Mouse (Mus musculus) lung, embryonic 16.5 days (tissue): Measurements from ENCODE around the gene Ddx10. TPM values are rescaled to one million over a fixed set of nuclear protein-coding genes. Genes with fewer than 3 reads are reported as not detected.

Source experiments
- ATAC-seq: fragments of 200-750 bp; cut with Nextera tagmentation; 2 replicates; pipeline ENCODE4 v1.8.0; 2017; ENCODE audit warnings: low read depth, mild to moderate bottlenecking, moderate library complexity
- H3K27ac ChIP-seq: fragments of 300-500 bp; sonication (generic); 2 replicates; pipeline ENCODE4 v1.5.1; 2014; ENCODE audit warnings: mild to moderate bottlenecking, control low read depth, low read length
- H3K27me3 ChIP-seq: fragments of 300-500 bp; sonication (generic); 2 replicates; pipeline ENCODE4 v1.6.1; 2014; ENCODE audit warnings: low read depth, low read length, mixed read lengths; ENCODE audit not compliant: control insufficient read depth, insufficient read depth
- H3K36me3 ChIP-seq: fragments of 300-500 bp; sonication (generic); 2 replicates; pipeline ENCODE4 v1.6.1; 2014; ENCODE audit warnings: low read length; ENCODE audit not compliant: control insufficient read depth, insufficient read depth
- H3K4me1 ChIP-seq: fragments of 300-500 bp; sonication (generic); replicated peaks from 2 replicates; pipeline ENCODE4 v1.6.1; 2014; ENCODE audit warnings: low read length, mixed read lengths; ENCODE audit not compliant: control insufficient read depth, insufficient read depth
- H3K4me2 ChIP-seq: fragments of 300-500 bp; sonication (generic); 2 replicates; pipeline ENCODE4 v1.6.1; 2014; ENCODE audit warnings: low read depth, low read length, control low read depth
- H3K4me3 ChIP-seq: fragments of 300-500 bp; sonication (generic); 2 replicates; pipeline ENCODE4 v1.5.1; 2014; ENCODE audit warnings: mild to moderate bottlenecking, low read length, control low read depth
- H3K9ac ChIP-seq: fragments of 300-500 bp; sonication (generic); 2 replicates; pipeline ENCODE4 v1.6.1; 2014; ENCODE audit warnings: low read length, control low read depth
- H3K9me3 ChIP-seq: fragments of 300-500 bp; sonication (generic); 2 replicates; pipeline ENCODE4 v1.6.1; 2016; ENCODE audit warnings: low read length; ENCODE audit not compliant: control insufficient read depth
- WGBS: fragments of 180-500 bp; shearing (Covaris S2); extraction: QIAGEN DNeasy Blood & Tissue Kit; methylation state at CpG from one replicate; pipeline ENCODE4 v1.1.7; 2014; 5-methylcytosine and 5-hydroxymethylcytosine counted together
- polyA plus RNA-seq: library from polyadenylated mRNA; unstranded; fragments of >200 nt; fragmentation: Nextera tagmentation; extraction: Ambion mirVana; gene quantifications from 2 replicates; pipeline ENCODE4 v1.2.1, GENCODE M21; 2015

Gene Ddx10
- polyA plus RNA-seq, 1 experiment from 2014 or later = 26.6 TPM

DNA sequence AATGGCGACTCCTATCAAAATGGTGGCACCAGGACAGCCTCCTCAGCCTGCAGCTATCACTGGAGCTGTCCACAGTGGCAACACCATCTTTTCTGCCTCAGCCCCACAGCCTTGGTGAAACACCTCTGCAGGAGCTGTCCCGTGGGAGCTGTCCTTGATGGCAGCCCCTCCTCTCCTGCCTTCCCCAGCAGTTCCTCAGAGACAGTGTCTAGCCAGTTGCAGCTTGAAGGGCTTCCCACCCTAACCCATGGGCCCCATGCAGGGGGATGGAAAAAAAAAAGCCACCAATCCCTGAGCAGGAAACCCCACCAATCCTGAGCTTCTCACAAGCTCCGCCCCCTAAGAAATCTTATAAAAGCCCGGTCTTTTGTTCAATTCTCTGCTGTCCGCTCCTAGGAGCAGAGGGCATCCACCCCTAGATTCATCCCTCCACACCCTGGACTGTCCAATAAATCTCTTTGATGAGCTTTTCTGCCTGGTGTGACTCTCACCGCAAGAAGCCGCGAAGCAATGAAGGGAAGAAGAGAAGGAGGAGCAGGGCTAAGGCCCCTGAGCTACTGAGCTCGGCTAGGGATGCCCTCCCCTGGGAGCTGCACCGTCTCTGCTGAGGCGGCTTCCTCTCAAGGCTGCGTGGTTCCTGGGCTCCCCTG lies 176.9 kb downstream of the Ddx10 start:
- Histone ChIP-seq H3K27ac (no peak overlapping the region), H3K4me2 (no peak overlapping the region), H3K36me3 (no peaks in the 10 kb centered on the region), H3K4me1 (no peaks in the 10 kb centered on the region), H3K9me3 (no peaks in the 10 kb centered on the region), H3K9ac (no peak overlapping the region), H3K4me3 (no peak overlapping the region), H3K27me3 (no peaks in the 10 kb centered on the region)
- 74% methylated on average over 12 of the region's 12 CpGs for WGBS
- ATAC-seq = no peak

DNA sequence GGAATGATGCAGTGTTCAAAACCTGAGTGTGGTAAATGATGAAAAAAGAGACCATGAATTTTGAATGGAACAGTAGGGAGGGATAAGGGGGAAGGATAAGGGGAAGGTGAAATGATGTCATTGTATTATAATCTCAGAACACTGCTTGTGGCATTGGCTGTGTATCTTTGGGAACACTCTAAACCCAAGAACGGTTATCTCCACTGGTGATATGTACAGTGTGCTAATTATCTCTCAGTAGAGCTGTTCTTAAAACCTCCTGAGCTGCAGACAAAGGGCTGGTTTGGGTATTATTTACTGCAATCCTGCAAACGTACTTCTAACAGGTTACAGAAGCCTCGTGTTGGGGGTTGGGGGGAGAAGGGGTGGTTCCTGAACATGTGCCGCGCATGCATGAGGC lies 179.7 kb downstream of the Ddx10 start:
- Histone ChIP-seq H3K4me3 (no peak overlapping the region), H3K4me2 (no peak overlapping the region), H3K27me3 (no peaks in the 10 kb centered on the region), H3K36me3 (no peaks in the 10 kb centered on the region), H3K9me3 (no peaks in the 10 kb centered on the region), H3K9ac (no peak overlapping the region), H3K27ac (no peak overlapping the region), H3K4me1 (no peaks in the 10 kb centered on the region)
- no peak for ATAC-seq
- 80% methylated on average over 5 of the region's 5 CpGs for WGBS

DNA sequence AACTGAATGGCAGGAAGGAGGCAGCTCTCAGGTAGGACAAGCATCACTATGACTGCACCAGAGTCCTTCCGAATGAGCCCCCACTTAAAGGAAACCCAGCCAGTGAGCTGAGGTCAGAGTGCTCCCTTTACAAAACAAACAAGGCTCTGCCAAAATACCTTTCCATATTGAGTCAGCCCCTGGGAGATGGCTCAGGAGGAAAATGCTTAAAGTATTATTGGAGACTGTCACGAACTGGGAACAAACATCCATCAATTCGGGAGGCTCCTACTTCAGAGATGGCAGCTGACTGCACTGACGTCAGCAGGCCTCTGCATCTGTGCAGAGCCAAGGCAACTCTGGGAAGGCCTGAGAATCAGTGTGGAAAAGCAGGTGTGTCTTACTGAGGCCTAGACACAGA lies 181.4 kb downstream of the Ddx10 start:
- Histone ChIP-seq H3K36me3 (no peaks in the 10 kb centered on the region), H3K27me3 (no peaks in the 10 kb centered on the region), H3K9ac (no peak overlapping the region), H3K4me3 (no peak overlapping the region), H3K4me2 (no peak overlapping the region), H3K27ac (no peak overlapping the region), H3K4me1 (no peaks in the 10 kb centered on the region), H3K9me3 (no peaks in the 10 kb centered on the region)
- no peak for ATAC-seq
- WGBS = 22% methylated on average over 4 of the region's 4 CpGs

DNA sequence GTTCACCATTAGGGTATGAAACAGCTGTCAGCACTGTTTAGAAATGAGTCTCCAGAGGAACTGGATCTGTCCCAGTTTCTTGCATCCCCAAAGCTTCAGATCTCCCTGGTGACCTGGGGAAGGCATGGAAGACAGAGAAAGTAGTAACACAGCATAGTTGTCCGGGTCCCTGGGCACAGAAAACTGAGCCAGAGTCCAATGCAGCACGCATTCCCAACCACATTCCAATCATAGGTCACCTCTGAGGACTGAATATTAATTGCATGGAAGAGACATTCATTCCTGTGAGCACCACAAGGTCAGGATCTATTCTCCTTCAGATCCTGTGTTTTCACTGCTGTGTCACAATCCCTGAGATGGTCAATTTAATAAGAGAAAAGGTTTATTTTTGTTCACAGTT lies 182.8 kb downstream of the Ddx10 start:
- Histone ChIP-seq H3K4me1 (no peaks in the 10 kb centered on the region), H3K27me3 (no peaks in the 10 kb centered on the region), H3K27ac (no peak overlapping the region), H3K36me3 (no peaks in the 10 kb centered on the region), H3K9me3 (no peaks in the 10 kb centered on the region), H3K4me2 (no peak overlapping the region), H3K9ac (no peak overlapping the region), H3K4me3 (no peak overlapping the region)
- ATAC-seq = no peak
- WGBS = 33% methylated on average over 2 of the region's 2 CpGs

DNA sequence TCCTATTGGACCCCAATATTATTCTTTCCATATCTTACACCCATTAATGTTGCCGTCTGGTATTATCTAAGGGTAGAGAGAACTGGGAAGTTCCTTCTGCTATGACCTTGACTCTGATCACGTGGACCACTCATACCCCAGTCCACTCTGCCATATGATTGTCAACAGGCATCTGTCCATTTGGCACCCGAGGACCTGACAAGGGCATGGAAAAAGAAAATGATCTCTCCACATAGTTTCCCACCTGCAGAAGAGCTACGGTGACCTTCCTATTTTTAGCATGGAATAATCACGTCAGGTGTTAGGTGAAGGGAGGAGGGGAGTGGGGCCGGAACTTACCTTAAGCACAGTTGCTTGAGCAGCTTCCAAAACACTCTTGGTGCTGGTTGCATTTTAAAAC lies 183.3 kb downstream of the Ddx10 start:
- no peak overlapping the region for H3K9ac ChIP-seq
- H3K27ac ChIP-seq = no peak overlapping the region
- 66% methylated on average over 6 of the region's 6 CpGs for WGBS
- H3K4me1 ChIP-seq = no peaks in the 10 kb centered on the region
- H3K27me3 ChIP-seq = no peaks in the 10 kb centered on the region
- H3K36me3 ChIP-seq = no peaks in the 10 kb centered on the region
- H3K4me3 ChIP-seq = no peak overlapping the region
- H3K4me2 ChIP-seq = no peak overlapping the region
- no peaks in the 10 kb centered on the region for H3K9me3 ChIP-seq
- no peak for ATAC-seq

DNA sequence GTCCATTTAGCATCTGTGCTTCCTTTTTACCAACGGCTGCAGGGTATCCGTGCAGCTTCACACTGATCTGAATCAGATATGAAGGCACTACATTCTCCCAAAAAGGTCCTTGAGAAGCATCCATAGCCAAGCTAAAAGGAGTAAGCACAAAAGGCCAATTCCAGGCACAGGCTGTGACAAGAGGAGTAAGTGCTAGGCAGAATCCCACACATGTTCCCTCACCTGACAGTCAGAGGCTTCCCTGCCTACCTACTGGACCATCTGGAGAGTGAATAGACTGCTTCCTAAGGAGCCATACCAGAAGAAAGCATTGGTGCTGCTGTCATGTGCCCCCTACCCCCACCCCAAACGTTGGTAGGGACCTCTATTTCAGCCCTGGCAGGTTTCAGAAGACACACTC lies 192.5 kb downstream of the Ddx10 start:
- ATAC-seq = no peak
- no peaks in the 10 kb centered on the region for H3K4me1 ChIP-seq
- no peak overlapping the region for H3K27ac ChIP-seq

More for the DNA sequence above, 192.5 kb downstream of the Ddx10 start:
- no peak overlapping the region for H3K9ac ChIP-seq
- 49% methylated on average over 3 of the region's 3 CpGs for WGBS
- H3K4me3 ChIP-seq = no peak overlapping the region
- no peaks in the 10 kb centered on the region for H3K27me3 ChIP-seq
- no peaks in the 10 kb centered on the region for H3K36me3 ChIP-seq
- 0 out of 2 replicates have a peak, but pooled peaks cover 2% of the 10 kb centered on the region for H3K9me3 ChIP-seq
- no peak overlapping the region for H3K4me2 ChIP-seq

Other genes starting within 250 kb of the Ddx10 start
- gene Exph5, start 53.6 kb upstream of the Ddx10 start, polyA plus RNA-seq = 6.9 and 7.3 TPM in 2 replicates
- gene Kdelc2, start 136.0 kb upstream of the Ddx10 start, polyA plus RNA-seq = 51.6 and 53.7 TPM in 2 replicates
- 1.9 and 2.6 TPM in 2 replicates for gene 4930550C14Rik, start 154.3 kb upstream of the Ddx10 start, polyA plus RNA-seq